Mouse (Mus musculus) kidney, embryonic 14.5 days (tissue): ENCODE measurements around the gene Ntmt1. TPM values are rescaled to one million over a fixed set of nuclear protein-coding genes. Genes with fewer than 3 reads are reported as not detected.
A peak's percentile ranks its signal among the peaks of the same experiment; 100 is the strongest.

Source experiments
- ATAC-seq: fragments of 200-750 bp; cut with Nextera tagmentation; 2 replicates; pipeline ENCODE4 v1.8.0; 2017; ENCODE audit warnings: moderate number of reproducible peaks, mild to moderate bottlenecking, moderate TSS enrichment, moderate library complexity; ENCODE audit not compliant: low FRiP score, low TSS enrichment
- H3K27ac ChIP-seq: fragments of 300-500 bp; sonication (generic); 2 replicates; pipeline ENCODE4 v1.5.1; 2014; ENCODE audit warnings: low read depth, mild to moderate bottlenecking, low read length, moderate library complexity, mixed read lengths
- H3K27me3 ChIP-seq: fragments of 300-500 bp; sonication (generic); 2 replicates; pipeline ENCODE4 v1.6.1; 2014; ENCODE audit warnings: mild to moderate bottlenecking, low read length; ENCODE audit not compliant: control insufficient read depth, insufficient read depth
- H3K36me3 ChIP-seq: fragments of 300-500 bp; sonication (generic); 2 replicates; pipeline ENCODE4 v1.6.1; 2014; ENCODE audit warnings: low read length, mixed read lengths; ENCODE audit not compliant: control insufficient read depth, insufficient read depth
- H3K4me1 ChIP-seq: fragments of 300-500 bp; sonication (generic); 2 replicates; pipeline ENCODE4 v1.6.1; 2014; ENCODE audit warnings: low read length, mixed read lengths; ENCODE audit not compliant: control insufficient read depth, insufficient read depth
- H3K4me2 ChIP-seq: fragments of 300-500 bp; sonication (generic); replicated peaks from 2 replicates; pipeline ENCODE4 v1.6.1; 2014; ENCODE audit warnings: low read depth, mild to moderate bottlenecking, low read length
- H3K4me3 ChIP-seq: fragments of 300-500 bp; sonication (generic); 2 replicates; pipeline ENCODE4 v1.5.1; 2014; ENCODE audit warnings: mild to moderate bottlenecking, low read length
- H3K9ac ChIP-seq: fragments of 300-500 bp; sonication (generic); 2 replicates; pipeline ENCODE4 v1.6.1; 2014; ENCODE audit warnings: low read depth, mild to moderate bottlenecking, low read length, moderate library complexity
- H3K9me3 ChIP-seq: fragments of 300-500 bp; sonication (generic); 2 replicates; pipeline ENCODE4 v1.6.1; 2016; ENCODE audit warnings: low read length; ENCODE audit not compliant: control insufficient read depth
- WGBS: fragments of 180-500 bp; shearing (Covaris S2); extraction: QIAGEN DNeasy Blood & Tissue Kit; methylation state at CpG from one replicate; pipeline ENCODE4 v1.1.7; 2014; 5-methylcytosine and 5-hydroxymethylcytosine counted together
- polyA plus RNA-seq: library from polyadenylated mRNA; unstranded; fragments of >200 nt; fragmentation: Nextera tagmentation; extraction: Ambion mirVana; gene quantifications from 2 replicates; pipeline ENCODE4 v1.2.1, GENCODE M21; 2014

Ntmt1 gene
- polyA plus RNA-seq, 1 experiment from 2014 or later: 95.6 TPM

DNA sequence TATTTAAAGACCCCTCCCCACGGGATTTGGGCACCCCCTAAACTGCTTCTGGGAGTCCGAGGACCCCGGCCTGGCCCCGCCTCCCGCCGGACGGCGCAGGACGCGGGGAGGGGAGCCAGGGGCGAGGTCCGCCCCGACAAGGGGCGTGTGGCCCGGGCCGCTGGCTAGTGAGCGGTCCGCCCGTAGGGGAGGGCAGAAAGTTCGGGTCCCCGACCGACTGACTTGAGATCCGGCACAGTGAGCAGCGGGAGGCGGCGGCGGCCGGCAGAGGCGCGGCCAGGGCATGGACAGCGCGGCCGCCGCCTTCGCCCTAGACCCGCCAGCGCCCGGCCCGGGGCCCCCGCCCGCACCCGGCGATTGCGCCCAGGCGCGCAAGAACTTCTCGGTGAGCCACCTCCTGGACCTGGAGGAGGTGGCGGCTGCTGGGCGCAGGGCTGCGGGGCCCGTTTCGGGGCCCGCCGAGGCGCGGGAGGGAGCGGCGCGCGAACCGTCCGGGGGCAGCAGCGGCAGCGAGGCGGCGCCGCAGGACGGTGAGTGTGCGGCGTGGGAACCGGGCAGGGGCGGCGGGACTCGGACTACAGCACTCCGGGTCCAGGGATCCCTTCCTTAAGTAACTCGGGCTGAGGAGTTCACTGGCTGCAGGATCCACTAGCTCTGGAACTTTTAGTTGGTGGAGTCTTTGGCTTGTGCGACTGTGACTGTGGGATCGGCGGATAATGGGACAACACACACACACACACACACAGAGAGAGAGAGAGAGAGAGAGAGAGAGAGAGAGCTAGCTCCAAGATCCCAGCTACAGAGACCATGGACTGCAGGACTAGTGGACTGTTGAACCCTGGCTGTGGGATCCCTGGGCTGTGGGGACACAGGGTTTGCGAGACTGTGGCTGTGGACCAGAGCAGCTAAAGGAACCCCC lies 37.8 kb downstream of the Ntmt1 start:
- 2% methylated on average over 73 of the region's 80 CpGs for WGBS
- Histone ChIP-seq H3K27ac (no peak overlapping the region), H3K4me1 (peaks cover 10% of the 10 kb centered on the region; the same call in 1 of the 2 replicates)

DNA sequence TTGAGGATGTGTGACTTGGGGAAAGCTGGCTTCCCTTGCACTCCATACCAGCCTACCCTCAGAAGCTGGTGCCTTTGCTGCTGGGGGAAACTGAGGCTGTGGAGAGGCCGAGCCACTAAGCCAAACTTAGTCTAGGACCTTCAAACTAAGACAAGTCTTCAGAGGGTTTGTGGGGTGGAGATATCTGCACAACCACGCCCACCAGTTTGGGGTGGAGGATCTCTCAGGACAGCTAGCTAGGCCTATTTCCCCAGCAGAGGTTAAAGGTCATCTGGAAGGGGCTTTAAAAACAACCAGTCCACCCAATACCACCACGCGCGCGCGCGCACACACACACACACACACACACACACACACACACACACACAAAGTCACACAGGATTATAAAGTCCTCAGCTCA lies 38.6 kb downstream of the Ntmt1 start:
- H3K9ac ChIP-seq: peak overlapping the region; percentile 63; the same call in 1 of the 2 replicates

More for the DNA sequence above, 37.8 kb downstream of the Ntmt1 start:
- peak; percentile 55; the same call in 1 of the 2 replicates for ATAC-seq
- Histone ChIP-seq H3K36me3 (no peaks in the 10 kb centered on the region), H3K9ac (peak overlapping the region; percentile 63), H3K9me3 (no peaks in the 10 kb centered on the region), H3K27me3 (no peaks in the 10 kb centered on the region), H3K4me3 (peak overlapping the region; percentile 50), H3K4me2 (peak overlapping the region; percentile 69)

DNA sequence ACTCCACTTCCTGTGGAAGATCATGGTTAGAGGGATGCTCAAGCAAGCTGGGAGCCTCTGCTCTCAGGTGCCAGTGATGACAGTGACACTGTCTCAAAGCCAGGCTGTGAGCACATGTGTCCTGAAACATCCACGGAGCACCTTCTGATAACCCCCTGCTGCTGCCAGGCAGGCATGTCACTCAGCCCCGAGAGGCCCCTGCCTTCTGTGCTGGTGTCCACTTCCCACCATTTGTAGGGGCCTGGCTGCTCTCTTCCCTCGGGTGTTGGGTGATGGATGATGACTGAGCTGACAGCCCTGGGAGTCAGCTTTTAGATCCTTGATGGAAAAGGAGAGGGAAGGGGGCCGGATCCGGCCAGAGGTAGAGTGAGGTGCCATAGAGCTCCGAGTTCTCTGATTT lies 39.1 kb downstream of the Ntmt1 start:
- H3K4me3 ChIP-seq: no peak overlapping the region
- H3K27me3 ChIP-seq: no peaks in the 10 kb centered on the region
- 15% methylated on average over 6 of the region's 6 CpGs for WGBS
- H3K4me1 ChIP-seq: peaks cover 18% of the 10 kb centered on the region; the same call in 1 of the 2 replicates
- H3K9ac ChIP-seq: 0 out of 2 replicates have a peak overlapping the region, but pooled peaks have one; percentile 8
- H3K4me2 ChIP-seq: no peak overlapping the region
- no peaks in the 10 kb centered on the region for H3K9me3 ChIP-seq
- no peaks in the 10 kb centered on the region for H3K36me3 ChIP-seq
- ATAC-seq: no peak
- no peak overlapping the region for H3K27ac ChIP-seq

More for the DNA sequence above, 38.6 kb downstream of the Ntmt1 start:
- peak overlapping the region; percentile 50 for H3K4me3 ChIP-seq
- no peaks in the 10 kb centered on the region for H3K27me3 ChIP-seq
- no peaks in the 10 kb centered on the region for H3K9me3 ChIP-seq
- no peak overlapping the region for H3K27ac ChIP-seq
- peaks cover 16% of the 10 kb centered on the region; the same call in 1 of the 2 replicates for H3K4me1 ChIP-seq
- H3K4me2 ChIP-seq: peak overlapping the region; percentile 69
- H3K36me3 ChIP-seq: no peaks in the 10 kb centered on the region
- ATAC-seq: no peak
- WGBS: 59% methylated on average over 8 of the region's 8 CpGs

DNA sequence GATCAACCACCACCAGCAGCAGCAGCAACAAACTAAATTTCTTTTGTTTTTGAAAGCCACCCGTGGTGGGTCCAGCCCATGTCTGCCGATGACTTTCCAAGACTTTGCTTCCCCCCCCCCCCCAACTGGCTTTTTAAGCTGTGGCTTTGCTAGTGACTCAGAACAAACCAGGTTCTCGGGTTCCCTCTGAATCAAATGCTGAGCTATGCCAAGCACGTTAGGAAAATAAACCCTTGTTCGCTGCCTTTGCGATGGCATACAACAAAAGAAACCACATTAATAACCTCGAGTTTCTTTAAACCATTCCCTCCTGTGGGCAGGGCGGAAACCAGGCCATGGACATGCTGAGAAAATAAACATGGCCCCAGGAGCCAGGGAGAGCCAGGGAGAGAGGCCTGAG lies 40.6 kb downstream of the Ntmt1 start:
- Histone ChIP-seq H3K4me3 (no peak overlapping the region), H3K9ac (no peak overlapping the region), H3K4me2 (no peak overlapping the region), H3K27me3 (no peaks in the 10 kb centered on the region), H3K4me1 (peaks cover 26% of the 10 kb centered on the region), H3K9me3 (no peaks in the 10 kb centered on the region), H3K27ac (no peak overlapping the region), H3K36me3 (no peaks in the 10 kb centered on the region)
- ATAC-seq: no peak
- 61% methylated on average over 8 of the region's 8 CpGs for WGBS

DNA sequence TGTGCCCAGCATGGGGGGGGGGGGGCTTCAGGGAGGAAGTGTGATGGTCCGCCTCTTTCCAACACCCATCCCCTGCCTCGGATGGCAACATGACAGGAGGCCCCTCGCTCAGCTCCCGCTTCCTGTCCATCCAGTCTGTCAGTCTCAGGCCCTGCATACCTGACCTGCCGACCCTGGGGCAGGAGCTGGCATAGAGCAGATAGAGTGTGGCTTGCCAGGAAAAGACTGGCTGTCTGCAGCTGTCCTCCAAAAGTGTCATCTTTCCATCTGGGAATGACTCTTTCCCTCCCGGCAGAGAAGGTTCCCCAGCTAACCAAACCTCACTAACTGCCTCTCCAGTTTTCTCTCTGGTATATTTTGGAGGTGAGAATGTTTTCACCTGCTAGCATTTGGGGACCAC lies 43.0 kb downstream of the Ntmt1 start:
- ATAC-seq: no peak
- WGBS: 25% methylated on average over 6 of the region's 6 CpGs
- H3K9me3 ChIP-seq: no peaks in the 10 kb centered on the region
- no peaks in the 10 kb centered on the region for H3K27me3 ChIP-seq
- H3K27ac ChIP-seq: no peak overlapping the region
- no peak overlapping the region for H3K4me2 ChIP-seq
- H3K4me3 ChIP-seq: no peak overlapping the region
- H3K36me3 ChIP-seq: no peaks in the 10 kb centered on the region
- H3K9ac ChIP-seq: no peak overlapping the region
- H3K4me1 ChIP-seq: peaks cover 27% of the 10 kb centered on the region

DNA sequence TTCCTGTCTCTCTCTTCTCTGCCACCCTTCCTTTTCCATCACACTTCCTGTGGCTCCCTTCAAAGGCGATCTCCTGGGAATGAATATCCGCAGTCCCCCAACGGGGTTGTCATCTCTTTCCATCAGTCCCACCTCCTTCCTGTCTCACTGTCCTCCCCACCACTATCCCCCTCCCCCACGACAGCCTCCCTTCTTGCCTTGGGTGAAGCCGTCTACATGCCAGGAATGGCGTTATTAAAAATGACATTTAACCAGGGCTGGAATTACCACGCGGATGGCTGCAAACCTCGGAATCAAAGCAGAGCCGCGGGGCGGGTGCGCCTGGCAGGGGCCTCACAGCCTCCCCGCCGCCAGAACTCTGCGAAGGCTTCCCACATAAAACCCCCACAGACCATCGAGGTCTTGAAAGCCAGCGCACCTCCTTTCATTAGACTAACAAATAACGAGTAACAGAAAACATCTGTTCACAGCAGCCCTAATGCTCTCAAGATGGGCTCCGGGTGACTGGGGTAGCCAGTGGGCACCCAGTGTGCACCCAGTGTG lies 45.2 kb downstream of the Ntmt1 start:
- Histone ChIP-seq H3K9me3 (no peaks in the 10 kb centered on the region), H3K4me3 (no peak overlapping the region), H3K4me1 (peaks cover 17% of the 10 kb centered on the region), H3K27ac (no peak overlapping the region), H3K4me2 (peak overlapping the region; percentile 19; the same call in 1 of the 2 replicates), H3K27me3 (no peaks in the 10 kb centered on the region), H3K36me3 (no peaks in the 10 kb centered on the region), H3K9ac (peak overlapping the region; percentile 4; the same call in 1 of the 2 replicates)
- 19% methylated on average over 20 of the region's 20 CpGs for WGBS
- no peak for ATAC-seq

DNA sequence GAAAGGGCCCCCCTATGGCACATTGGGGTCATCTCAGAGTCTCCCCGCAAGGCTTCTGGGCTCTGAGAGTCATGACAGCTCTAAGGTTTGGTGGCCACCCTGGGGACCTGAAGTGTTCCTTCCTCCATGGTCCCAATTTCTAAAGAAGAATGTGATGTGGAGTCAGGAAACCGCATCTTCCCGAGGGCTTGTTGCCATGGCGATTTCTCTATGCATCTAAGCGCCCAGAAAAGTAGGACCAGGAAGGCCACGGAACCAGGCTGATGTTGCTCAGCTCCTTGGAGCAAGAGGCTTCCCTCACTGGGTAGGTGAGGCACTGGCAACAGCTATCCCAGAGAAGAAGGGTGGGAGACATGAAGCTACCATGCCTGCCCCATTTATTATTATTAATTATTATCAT lies 49.5 kb downstream of the Ntmt1 start:
- no peak overlapping the region for H3K4me3 ChIP-seq
- H3K27ac ChIP-seq: no peak overlapping the region
- H3K36me3 ChIP-seq: no peaks in the 10 kb centered on the region
- no peak for ATAC-seq
- no peaks in the 10 kb centered on the region for H3K9me3 ChIP-seq
- no peaks in the 10 kb centered on the region for H3K27me3 ChIP-seq
- H3K4me1 ChIP-seq: peaks cover 9% of the 10 kb centered on the region
- H3K9ac ChIP-seq: no peak overlapping the region
- H3K4me2 ChIP-seq: no peak overlapping the region
- 83% methylated on average over 6 of the region's 6 CpGs for WGBS

DNA sequence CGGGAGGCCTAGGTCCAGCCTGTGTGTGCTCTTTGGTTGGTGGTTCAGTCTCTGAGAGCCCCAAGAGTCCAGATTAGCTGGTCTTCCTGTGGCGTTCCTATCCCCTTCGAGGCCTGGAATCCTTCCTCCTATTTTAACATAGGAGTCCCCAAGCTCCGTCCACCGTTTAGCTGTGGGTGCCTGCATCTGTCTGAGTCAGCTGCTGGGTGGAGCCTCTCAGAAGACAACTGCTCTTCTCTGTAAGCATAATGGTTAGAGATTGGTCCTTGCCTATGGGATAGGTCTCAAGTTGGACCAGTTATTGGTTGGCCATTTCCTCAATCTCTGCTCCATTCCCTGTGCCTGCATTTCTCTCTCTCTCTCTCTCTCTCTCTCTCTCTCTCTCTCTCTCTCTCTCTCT lies 52.2 kb downstream of the Ntmt1 start:
- no peak overlapping the region for H3K4me3 ChIP-seq
- H3K36me3 ChIP-seq: no peaks in the 10 kb centered on the region
- ATAC-seq: no peak
- no peaks in the 10 kb centered on the region for H3K27me3 ChIP-seq
- WGBS: 81% methylated on average over 5 of the region's 5 CpGs
- no peaks in the 10 kb centered on the region for H3K9me3 ChIP-seq
- H3K27ac ChIP-seq: no peak overlapping the region
- H3K4me1 ChIP-seq: peaks cover 13% of the 10 kb centered on the region
- no peak overlapping the region for H3K4me2 ChIP-seq
- H3K9ac ChIP-seq: no peak overlapping the region

DNA sequence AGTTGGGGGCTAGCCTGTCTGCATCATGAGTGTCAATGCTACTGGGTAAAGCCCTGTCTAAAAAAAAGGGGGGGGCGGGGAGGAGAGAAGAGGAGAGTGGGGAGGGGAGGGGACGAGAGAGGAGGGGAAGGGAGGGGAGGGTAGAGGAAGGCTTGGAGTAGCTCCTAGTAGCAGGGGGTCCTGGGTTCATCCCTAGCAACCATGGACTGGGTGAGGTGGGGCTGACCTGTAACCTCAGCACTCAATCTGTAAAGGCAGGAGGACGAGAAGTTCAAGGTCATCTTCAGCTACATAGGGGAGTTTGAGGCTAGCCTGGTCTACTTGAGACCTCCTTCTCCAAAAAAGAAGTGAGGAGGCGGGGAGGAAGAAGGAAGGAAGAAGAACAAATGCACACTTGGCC lies 54.5 kb downstream of the Ntmt1 start:
- Histone ChIP-seq H3K4me3 (no peak overlapping the region), H3K27ac (no peak overlapping the region), H3K4me1 (peaks cover 19% of the 10 kb centered on the region), H3K9ac (no peak overlapping the region), H3K36me3 (no peaks in the 10 kb centered on the region), H3K4me2 (no peak overlapping the region), H3K27me3 (no peaks in the 10 kb centered on the region), H3K9me3 (no peaks in the 10 kb centered on the region)
- 73% methylated on average over 4 of the region's 4 CpGs for WGBS
- no peak for ATAC-seq
